Mouse (Mus musculus): ENCODE measurements around the gene Gm45713. TPM values are rescaled to one million over a fixed set of nuclear protein-coding genes. Genes with fewer than 3 reads are reported as not detected.
"Not testable (repeated sequence)": the region's sequence is repeated elsewhere in the genome, so short reads cannot be mapped to it uniquely, and the experiment has no call there.

Gene Gm45713
- polyA plus RNA-seq, 1 experiment from 2014 or later: not detected

- no peak for ATAC-seq (ENCODE audit: low FRiP score, low read depth)
- no peaks in the 10 kb centered on the region for H3K27me3 ChIP-seq (replicated peaks)
- no peak overlapping the region for H3K4me2 ChIP-seq (replicated peaks)
- H3K4me1 ChIP-seq: peaks cover 7% of the 10 kb centered on the region; the same call in 1 of the 2 replicates
- no peak overlapping the region; the same call in 1 of the 2 replicates for H3K4me3 ChIP-seq
- no peak overlapping the region for H3K9ac ChIP-seq
- no peaks in the 10 kb centered on the region for H3K36me3 ChIP-seq
- no peak overlapping the region for H3K27ac ChIP-seq
- no peaks in the 10 kb centered on the region for H3K9me3 ChIP-seq
- WGBS: 87% methylated on average over 11 of the region's 11 CpGs
Measured at GRCm38 (mm10) chr7:45102441-45102840, 33.6 kb downstream of the Gm45713 start.

DNA sequence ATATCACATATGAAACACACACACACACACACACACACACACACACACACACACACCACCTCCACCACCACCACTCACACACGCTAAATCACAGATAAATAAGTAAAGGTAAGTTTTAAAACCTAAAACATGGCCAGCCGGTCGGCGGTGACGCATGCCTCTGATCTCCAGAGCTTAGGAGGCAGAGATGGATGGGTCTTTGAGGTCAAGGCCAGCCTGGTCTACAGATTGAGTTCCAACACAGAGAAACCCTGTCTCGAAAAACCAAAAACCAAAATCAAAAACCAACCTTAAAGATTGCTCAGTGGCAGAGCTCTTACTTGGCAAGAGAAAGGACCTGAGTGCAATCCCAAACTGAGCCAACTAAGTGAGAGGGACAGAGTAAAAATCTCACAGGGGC is 36.0 kb downstream of the Gm45713 start:
- Histone ChIP-seq H3K9ac (no peak overlapping the region), H3K4me3 (no peak overlapping the region), H3K36me3 (no peaks in the 10 kb centered on the region), H3K4me2 (replicated peaks) (no peak overlapping the region), H3K27me3 (replicated peaks) (no peaks in the 10 kb centered on the region), H3K27ac (no peak overlapping the region), H3K4me1 (no peaks in the 10 kb centered on the region), H3K9me3 (no peaks in the 10 kb centered on the region)
- 93% methylated on average over 6 of the region's 6 CpGs for WGBS
- no peak for ATAC-seq (ENCODE audit: low FRiP score, low read depth)

GRCm38 (mm10) chr7:45098541-45099240 is 37.3 kb downstream of the Gm45713 start:
- no peaks in the 10 kb centered on the region for H3K27me3 ChIP-seq (replicated peaks)
- H3K9ac ChIP-seq: no peak overlapping the region
- H3K4me1 ChIP-seq: no peaks in the 10 kb centered on the region; the same call in 1 of the 2 replicates
- ATAC-seq (ENCODE audit: low FRiP score, low read depth): no peak
- H3K9me3 ChIP-seq: no peaks in the 10 kb centered on the region
- no peak overlapping the region for H3K27ac ChIP-seq
- H3K4me3 ChIP-seq: no peak overlapping the region
- H3K4me2 ChIP-seq (replicated peaks): no peak overlapping the region
- WGBS: 91% methylated on average over 8 of the region's 8 CpGs
- no peaks in the 10 kb centered on the region for H3K36me3 ChIP-seq

DNA sequence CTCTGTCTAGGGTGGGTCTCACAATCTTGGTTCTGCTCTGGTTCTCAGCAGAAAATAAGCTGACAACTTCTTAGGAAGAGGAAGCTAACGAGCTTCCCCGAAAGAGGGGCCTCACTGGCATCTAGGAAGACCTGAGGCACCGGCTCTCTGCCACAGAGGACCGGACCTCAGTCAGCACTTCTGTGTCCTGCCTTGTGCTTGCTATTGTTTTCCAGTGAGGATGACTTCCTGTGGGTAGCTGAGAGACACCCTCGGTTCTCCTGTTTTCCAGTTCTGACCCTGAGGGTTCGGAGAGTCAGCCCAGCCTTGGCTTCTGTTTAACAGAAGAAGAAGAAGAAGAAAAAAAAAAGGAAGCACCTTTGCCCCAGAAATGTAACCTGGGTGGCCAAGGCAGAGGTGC is 38.6 kb downstream of the Gm45713 start:
- WGBS: 73% methylated on average over 6 of the region's 6 CpGs
- Histone ChIP-seq H3K36me3 (no peaks in the 10 kb centered on the region), H3K4me2 (replicated peaks) (no peak overlapping the region), H3K4me3 (no peak overlapping the region), H3K9me3 (no peaks in the 10 kb centered on the region), H3K9ac (no peak overlapping the region), H3K27ac (no peak overlapping the region), H3K4me1 (peaks cover 6% of the 10 kb centered on the region; the same call in 1 of the 2 replicates), H3K27me3 (replicated peaks) (no peaks in the 10 kb centered on the region)
- ATAC-seq (ENCODE audit: low FRiP score, low read depth): no peak

DNA sequence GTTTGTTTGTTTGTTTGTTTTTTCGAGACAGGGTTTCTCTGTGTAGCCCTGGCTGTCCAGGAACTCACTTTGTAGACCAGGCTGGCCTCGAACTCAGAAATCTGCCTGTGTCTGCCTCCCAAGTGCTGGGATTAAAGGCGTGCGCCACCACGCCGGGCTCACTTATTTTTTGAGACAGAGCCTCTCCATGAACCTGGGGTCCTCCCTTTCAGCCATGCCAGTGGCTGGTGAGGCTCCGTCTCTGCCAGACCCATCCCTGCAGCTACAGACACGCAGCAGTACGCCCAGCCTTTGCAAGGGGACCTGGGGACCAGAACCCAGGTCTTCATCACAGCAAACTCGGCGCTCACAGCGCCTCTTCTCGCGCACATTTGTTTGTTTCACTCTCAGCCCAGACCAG is 40.1 kb downstream of the Gm45713 start:
- not testable (repeated sequence) for H3K27me3 ChIP-seq (replicated peaks); H3K4me2 ChIP-seq (replicated peaks); H3K27ac ChIP-seq; H3K9ac ChIP-seq; H3K4me3 ChIP-seq; H3K36me3 ChIP-seq; H3K9me3 ChIP-seq; ATAC-seq (ENCODE audit: low FRiP score, low read depth)
- WGBS: 93% methylated on average over 14 of the region's 14 CpGs
- H3K4me1 ChIP-seq: peaks cover 12% of the 10 kb centered on the region; the same call in 1 of the 2 replicates

- Histone ChIP-seq H3K4me3 (no peak overlapping the region), H3K9me3 (no peaks in the 10 kb centered on the region), H3K4me2 (replicated peaks) (no peak overlapping the region), H3K27me3 (replicated peaks) (no peaks in the 10 kb centered on the region; the same call in 1 of the 2 replicates), H3K36me3 (no peaks in the 10 kb centered on the region), H3K9ac (no peak overlapping the region), H3K4me1 (peaks cover 12% of the 10 kb centered on the region; the same call in 1 of the 2 replicates), H3K27ac (no peak overlapping the region)
- 83% methylated on average over 6 of the region's 6 CpGs for WGBS
- no peak for ATAC-seq (ENCODE audit: low FRiP score, low read depth)
Measured at GRCm38 (mm10) chr7:45095367-45095766, 40.7 kb downstream of the Gm45713 start.

GRCm38 (mm10) chr7:45094121-45094520 is 41.9 kb downstream of the Gm45713 start:
- ATAC-seq (ENCODE audit: low FRiP score, low read depth): no peak
- Histone ChIP-seq H3K4me3 (no peak overlapping the region), H3K36me3 (no peaks in the 10 kb centered on the region), H3K4me2 (replicated peaks) (no peak overlapping the region), H3K27me3 (replicated peaks) (no peaks in the 10 kb centered on the region; the same call in 1 of the 2 replicates), H3K27ac (no peak overlapping the region), H3K4me1 (peaks cover 12% of the 10 kb centered on the region; the same call in 1 of the 2 replicates), H3K9me3 (no peaks in the 10 kb centered on the region), H3K9ac (no peak overlapping the region)
- 9% methylated on average over 7 of the region's 7 CpGs for WGBS

- no peak overlapping the region for H3K9ac ChIP-seq
- no peak overlapping the region for H3K4me3 ChIP-seq
- WGBS: 32% methylated on average over 12 of the region's 18 CpGs
- peaks cover 12% of the 10 kb centered on the region; the same call in 1 of the 2 replicates for H3K4me1 ChIP-seq
- H3K27me3 ChIP-seq (replicated peaks): no peaks in the 10 kb centered on the region; the same call in 1 of the 2 replicates
- H3K9me3 ChIP-seq: no peaks in the 10 kb centered on the region
- ATAC-seq (ENCODE audit: low FRiP score, low read depth): no peak
- peaks cover 1% of the 10 kb centered on the region for H3K36me3 ChIP-seq
- no peak overlapping the region for H3K27ac ChIP-seq
- H3K4me2 ChIP-seq (replicated peaks): no peak overlapping the region; the same call in 1 of the 2 replicates
Measured at GRCm38 (mm10) chr7:45093516-45093905, 42.5 kb downstream of the Gm45713 start.

- Histone ChIP-seq H3K27me3 (replicated peaks) (no peaks in the 10 kb centered on the region; the same call in 1 of the 2 replicates), H3K36me3 (peaks cover 5% of the 10 kb centered on the region), H3K4me2 (replicated peaks) (no peak overlapping the region; the same call in 1 of the 2 replicates), H3K27ac (no peak overlapping the region), H3K4me3 (no peak overlapping the region), H3K9ac (no peak overlapping the region), H3K9me3 (no peaks in the 10 kb centered on the region), H3K4me1 (peaks cover 12% of the 10 kb centered on the region; the same call in 1 of the 2 replicates)
- ATAC-seq (ENCODE audit: low FRiP score, low read depth): no peak
- 67% methylated on average over 12 of the region's 12 CpGs for WGBS
Measured at GRCm38 (mm10) chr7:45092828-45093515, 43.1 kb downstream of the Gm45713 start.

DNA sequence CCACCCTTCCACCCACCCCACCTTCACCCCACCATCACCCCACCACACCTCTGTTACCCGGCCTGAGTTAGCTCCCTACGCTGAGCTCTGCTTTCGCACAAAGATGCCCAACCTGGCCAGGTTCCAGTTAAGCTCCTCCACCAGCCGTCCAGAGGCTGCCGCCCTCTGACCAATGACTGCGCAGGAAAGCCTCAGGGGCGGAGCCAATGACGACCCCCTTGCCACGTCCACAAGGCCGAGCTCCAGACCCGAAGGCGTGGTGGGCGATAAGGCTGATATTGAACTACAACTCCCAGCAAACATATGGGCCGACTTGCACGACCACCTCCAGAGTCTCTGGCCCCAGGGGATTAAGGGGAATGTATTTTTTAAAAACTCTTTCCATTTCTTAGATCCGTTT is 44.0 kb downstream of the Gm45713 start, which contains the start of gene Rcn3:
Gene Rcn3, minus strand, starts transcription at position 174 of the 400 bp plus-strand sequence.
- peak within 1 kb of the TSS; percentile 56 for H3K9ac ChIP-seq
- peak within 1 kb of the TSS; percentile 69 for H3K4me2 ChIP-seq (replicated peaks)
- H3K4me3 ChIP-seq: peak within 1 kb of the TSS; percentile 45
- peaks cover 12% of the 10 kb centered on the region; the same call in 1 of the 2 replicates for H3K4me1 ChIP-seq
- H3K27ac ChIP-seq: no peak within 1 kb of the TSS
- H3K9me3 ChIP-seq: no peaks in the 10 kb centered on the region
- peaks cover 5% of the 10 kb centered on the region for H3K36me3 ChIP-seq
- H3K27me3 ChIP-seq (replicated peaks): no peaks in the 10 kb centered on the region; the same call in 1 of the 2 replicates
- ATAC-seq (ENCODE audit: low FRiP score, low read depth): peak; percentile 88
- under 1% methylated on average over 16 of the region's 16 CpGs for WGBS

DNA sequence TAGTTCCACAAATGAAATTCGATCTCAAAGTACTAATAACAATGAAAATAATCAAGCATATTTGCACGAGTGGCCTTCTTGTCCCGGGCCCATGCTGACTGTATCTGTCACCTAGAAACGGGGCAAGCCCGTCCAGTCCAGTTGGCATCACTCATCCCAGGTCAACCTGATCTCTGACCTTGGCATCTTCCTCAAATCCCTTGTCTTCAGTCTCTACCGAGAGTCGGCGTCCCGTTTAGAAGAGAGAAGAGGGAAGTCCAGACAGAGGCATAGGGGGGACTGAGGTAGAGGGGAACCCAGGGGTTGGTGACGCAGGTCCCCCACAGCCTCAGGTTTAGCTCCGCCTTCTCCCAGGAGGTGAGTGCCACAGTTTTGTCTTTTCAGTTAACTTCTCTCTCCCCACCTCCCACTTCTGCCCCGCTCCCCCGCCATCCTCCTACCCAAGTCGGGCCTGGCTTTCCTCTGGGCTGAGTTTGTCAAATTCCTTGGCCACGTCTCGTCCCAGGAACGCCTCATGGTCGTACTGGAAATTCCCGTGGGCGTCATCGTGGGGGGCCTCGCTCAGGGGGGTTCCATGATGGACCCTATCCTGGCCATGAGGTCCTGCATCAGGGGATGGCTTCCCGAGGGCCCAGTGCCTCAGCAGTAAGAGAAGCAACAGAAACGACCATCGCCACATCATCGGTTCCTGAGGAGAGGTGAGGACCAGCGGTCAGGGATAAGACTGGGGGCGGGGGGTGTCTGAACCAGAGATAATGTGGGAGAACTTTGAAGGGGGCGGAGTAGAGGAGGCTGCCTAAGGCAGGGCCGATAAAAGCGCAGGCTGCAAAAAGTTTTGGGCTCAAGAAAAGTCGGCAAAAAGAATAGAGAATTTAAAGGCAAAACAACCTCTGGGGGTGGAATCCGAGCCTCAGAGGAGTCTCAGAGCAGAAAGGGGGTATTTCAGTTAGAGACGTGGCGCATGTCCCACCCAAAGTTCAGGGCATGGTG is 44.7 kb downstream of the Gm45713 start:
- Histone ChIP-seq H3K9ac (peak overlapping the region; percentile 56), H3K36me3 (peaks cover 12% of the 10 kb centered on the region), H3K4me3 (peak overlapping the region; percentile 45), H3K4me1 (peaks cover 12% of the 10 kb centered on the region; the same call in 1 of the 2 replicates), H3K27ac (no peak overlapping the region), H3K4me2 (replicated peaks) (peak overlapping the region; percentile 69), H3K27me3 (replicated peaks) (no peaks in the 10 kb centered on the region; the same call in 1 of the 2 replicates), H3K9me3 (no peaks in the 10 kb centered on the region)
- peak; percentile 52; the same call in 1 of the 2 replicates for ATAC-seq (ENCODE audit: low FRiP score, low read depth)
- WGBS: 15% methylated on average over 35 of the region's 35 CpGs
